Mouse (Mus musculus) megakaryocyte, embryonic 14.5 days (primary cell): Measurements from ENCODE around the gene Pgf.

ENCODE experiments used
- FLI1 ChIP-seq: IDR thresholded peaks from 2 replicates; pipeline ENCODE4 v1.6.1; 2012; ENCODE audit warnings: low read length, inconsistent platforms, mixed read lengths
- GATA1 ChIP-seq: IDR thresholded peaks from 3 replicates; pipeline ENCODE4 v1.6.1; 2012; ENCODE audit warnings: mixed read lengths, low read length, inconsistent platforms, borderline replicate concordance

DNA sequence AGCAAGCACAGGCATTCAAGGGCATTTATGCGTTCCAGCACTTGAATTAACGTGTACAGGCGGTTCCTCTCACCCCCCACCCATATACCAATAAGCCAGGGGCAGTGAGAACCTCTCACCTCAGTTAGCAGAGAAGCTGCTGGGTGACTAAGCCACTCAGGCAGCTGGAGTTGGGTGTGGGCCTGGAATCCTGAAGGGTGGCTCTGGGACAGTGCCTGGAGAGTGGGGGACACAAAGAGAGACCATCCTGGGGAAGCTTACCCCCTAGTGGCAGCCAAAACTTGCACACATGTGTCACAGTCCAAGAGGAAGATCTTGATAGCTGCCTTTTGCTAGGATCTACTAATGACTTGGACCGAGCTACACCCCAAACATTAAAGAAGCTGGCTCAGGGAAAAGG lies 41.0 kb downstream of the Pgf start:
- no peak for TF ChIP-seq GATA1
- no peak for TF ChIP-seq FLI1
